ENCODE assay signal across 21 mouse cellular contexts in the genomic region with DNA sequence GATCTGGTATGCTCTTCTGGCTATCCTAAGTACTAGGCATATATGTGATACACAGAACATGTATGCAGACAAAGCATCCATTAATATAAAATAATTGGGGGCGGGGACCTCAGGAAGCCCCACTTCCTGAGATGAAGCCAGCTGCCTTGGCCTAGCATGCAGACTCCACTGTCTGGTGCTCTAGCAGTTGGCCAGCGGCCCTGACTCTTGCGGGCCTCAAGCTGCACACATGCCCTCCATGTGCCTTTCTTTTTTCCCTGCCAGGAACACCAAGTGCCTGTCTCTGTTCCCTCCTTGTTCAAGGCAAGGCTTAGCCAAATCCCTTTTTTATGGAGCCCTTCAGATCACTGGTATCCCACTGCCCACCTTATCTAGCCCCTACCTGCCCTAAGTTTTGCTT. TPM values are rescaled to one million over a fixed set of nuclear protein-coding genes. Genes with fewer than 3 reads are reported as not detected.
DNase-seq lines count a peak whose midpoint lies in the region; ATAC-seq and TF ChIP-seq lines count a peak whose summit lies in the region.
"Had no signal": no experiment of that assay in that cellular context is flagged by ENCODE, and none has a peak within 500 bp of the region (broad histone marks: within the 10 kb centered on the region; RNA-seq: fewer than 3 reads in every experiment).

No protein-coding gene starts in this region.

- no peak for TF ChIP-seq CTCF in brain, embryonic 14.5 days (IDR thresholded peaks at IDR 0.05; ENCODE audit: borderline replicate concordance, extremely low read depth, insufficient read depth, insufficient read length)

- no peak for ATAC-seq in cerebellum, adult (ENCODE audit: insufficient number of reproducible peaks, low FRiP score, low TSS enrichment)
- ATAC-seq: intestine, embryonic 16.5 days; liver, embryonic 12.5 days; liver, postnatal 0 days had no signal

- no peak for TF ChIP-seq POLR2A in brain, embryonic 14.5 days (IDR thresholded peaks at IDR 0.05; ENCODE audit: borderline replicate concordance, extremely low read depth, insufficient read depth, insufficient read length, poor library complexity, severe bottlenecking)

- peak; percentile 52 to 69 for DNase-seq in cerebellum, postnatal 25 days
- DNase-seq in layer of hippocampus, adult 9-11 months, result peak; percentile 23
- DNase-seq in layer of hippocampus, postnatal 36 days, result no peak
- peak; percentile 34 for DNase-seq in brain, adult 2 months (ENCODE audit: low read depth, low spot score)
- DNase-seq in brain, embryonic 14.5 days (ENCODE audit: low read depth), result peak; percentile 20
- DNase-seq: adrenal gland, postnatal 25 days; B cell, adult 2 months; gastrocnemius, adult 2 months; gastrocnemius, postnatal 36 days; heart, adult 18-20 months; heart, postnatal 36 days; kidney, adult 8-10 months; kidney, postnatal 4 days; liver, postnatal 0 days; lung, postnatal 36 days; right cerebral cortex, postnatal 4 days; thymus, postnatal 4 days had no signal

RNA-seq across cellular contexts. Expression of a gene that starts 22.4 kb away (rescaled TPM):
- 10 to 100 TPM; 50.5 to 52.7 TPM for total RNA-seq in layer of hippocampus, postnatal 36 days (2021)
- polyA plus RNA-seq in brain, embryonic 14.5 days (2012; rRNA removed), result 59.7 and 71.3 TPM in 2 replicates

RNA-seq across cellular contexts. Expression of a gene that starts 35.6 kb away (rescaled TPM):
- total RNA-seq in layer of hippocampus, postnatal 36 days (2021), result under 1 TPM in 1 of 2 experiments, not detected in 1; 0.28 TPM
- polyA plus RNA-seq in brain, embryonic 14.5 days (2012; rRNA removed), result 0.05 and 0.08 TPM in 2 replicates
- total RNA-seq: megakaryocyte, adult 5-6 weeks had no signal

RNA-seq across cellular contexts. Expression of a gene that starts 55.4 kb away (rescaled TPM):
- 10 to 100 TPM; 68.4 to 70.0 TPM for total RNA-seq in layer of hippocampus, postnatal 36 days (2021)
- 96.7 and 108 TPM in 2 replicates for polyA plus RNA-seq in brain, embryonic 14.5 days (2012; rRNA removed)

Comparison
In these comparisons a context has a peak if more than half of its experiments do, and no peak if none do; other contexts are left out.
1. DNase-seq: peak in cerebellum, postnatal 25 days (2 of 2), layer of hippocampus, adult 9-11 months (single experiment), brain, adult 2 months (single experiment) and brain, embryonic 14.5 days (single experiment); none in layer of hippocampus, postnatal 36 days (0 of 2).